Mouse (Mus musculus): ENCODE results near the gene Tmprss6. TPM values are rescaled to one million over a fixed set of nuclear protein-coding genes. Genes with fewer than 3 reads are reported as not detected.

Gene Tmprss6
- polyA plus RNA-seq, 1 experiment from 2014 or later: 0.19 TPM

DNA sequence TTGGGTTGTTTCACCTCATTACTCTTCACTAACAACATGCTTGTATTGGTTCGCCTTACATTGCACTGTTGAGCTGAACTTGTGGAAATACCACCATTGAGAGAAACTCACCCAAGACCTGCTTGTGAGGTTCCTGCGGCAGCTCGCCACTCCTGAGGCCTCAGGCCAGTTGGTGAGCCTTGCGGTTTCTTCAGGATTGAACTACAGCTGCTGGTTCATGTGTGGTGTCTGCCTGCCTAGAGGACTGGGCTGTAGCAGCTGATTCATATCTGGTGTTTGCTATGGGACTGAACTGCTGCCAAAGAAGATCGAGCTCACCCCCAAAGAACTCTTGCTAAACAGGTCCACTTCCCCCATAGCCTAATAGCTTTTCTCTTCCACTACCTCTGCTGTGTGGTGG, 36.4 kb upstream of the Tmprss6 start:
- no peak for ATAC-seq (ENCODE audit: insufficient number of reproducible peaks, low FRiP score)
- no peaks in the 10 kb centered on the region for H3K36me3 ChIP-seq
- WGBS: 82% methylated on average over 5 of the region's 5 CpGs

DNA sequence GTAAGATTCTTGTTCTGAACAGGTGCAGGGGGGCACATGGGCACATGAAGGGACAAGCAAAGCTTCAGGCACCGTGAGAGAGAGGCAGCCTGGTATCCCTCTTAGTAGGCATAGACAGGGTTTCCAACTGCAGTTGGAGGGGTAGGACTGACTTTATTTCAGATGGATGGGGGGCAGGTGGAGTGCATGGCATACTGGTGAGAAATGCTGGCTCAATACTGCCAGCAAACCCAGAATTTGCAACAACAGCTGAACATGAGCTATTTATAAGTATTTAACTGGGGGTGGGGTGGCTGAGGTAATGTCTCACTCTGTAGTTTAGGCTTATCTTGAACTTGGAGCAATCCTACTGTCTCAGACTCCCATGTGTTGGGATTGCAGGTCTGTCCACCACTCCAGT, 35.6 kb upstream of the Tmprss6 start:
- Histone ChIP-seq H3K4me3 (no peak overlapping the region), H3K4me2 (no peak overlapping the region), H3K27me3 (replicated peaks) (peaks cover 3% of the 10 kb centered on the region; the same call in 1 of the 2 replicates), H3K36me3 (no peaks in the 10 kb centered on the region), H3K27ac (ENCODE audit: poor library complexity, severe bottlenecking) (no peak overlapping the region), H3K9me3 (replicated peaks) (peaks cover 13% of the 10 kb centered on the region), H3K9ac (no peak overlapping the region), H3K4me1 (replicated peaks) (peaks cover 7% of the 10 kb centered on the region; the same call in 1 of the 2 replicates)
- no peak for ATAC-seq (ENCODE audit: insufficient number of reproducible peaks, low FRiP score)
- 60% methylated on average over 1 of the region's 1 CpGs for WGBS

More for the DNA sequence above, 36.4 kb upstream of the Tmprss6 start:
- no peak overlapping the region for H3K27ac ChIP-seq (ENCODE audit: poor library complexity, severe bottlenecking)
- peaks cover 3% of the 10 kb centered on the region; the same call in 1 of the 2 replicates for H3K27me3 ChIP-seq (replicated peaks)
- H3K9me3 ChIP-seq (replicated peaks): peaks cover 13% of the 10 kb centered on the region
- no peak overlapping the region for H3K9ac ChIP-seq
- H3K4me2 ChIP-seq: no peak overlapping the region
- H3K4me1 ChIP-seq (replicated peaks): peaks cover 10% of the 10 kb centered on the region; the same call in 1 of the 2 replicates
- H3K4me3 ChIP-seq: no peak overlapping the region

DNA sequence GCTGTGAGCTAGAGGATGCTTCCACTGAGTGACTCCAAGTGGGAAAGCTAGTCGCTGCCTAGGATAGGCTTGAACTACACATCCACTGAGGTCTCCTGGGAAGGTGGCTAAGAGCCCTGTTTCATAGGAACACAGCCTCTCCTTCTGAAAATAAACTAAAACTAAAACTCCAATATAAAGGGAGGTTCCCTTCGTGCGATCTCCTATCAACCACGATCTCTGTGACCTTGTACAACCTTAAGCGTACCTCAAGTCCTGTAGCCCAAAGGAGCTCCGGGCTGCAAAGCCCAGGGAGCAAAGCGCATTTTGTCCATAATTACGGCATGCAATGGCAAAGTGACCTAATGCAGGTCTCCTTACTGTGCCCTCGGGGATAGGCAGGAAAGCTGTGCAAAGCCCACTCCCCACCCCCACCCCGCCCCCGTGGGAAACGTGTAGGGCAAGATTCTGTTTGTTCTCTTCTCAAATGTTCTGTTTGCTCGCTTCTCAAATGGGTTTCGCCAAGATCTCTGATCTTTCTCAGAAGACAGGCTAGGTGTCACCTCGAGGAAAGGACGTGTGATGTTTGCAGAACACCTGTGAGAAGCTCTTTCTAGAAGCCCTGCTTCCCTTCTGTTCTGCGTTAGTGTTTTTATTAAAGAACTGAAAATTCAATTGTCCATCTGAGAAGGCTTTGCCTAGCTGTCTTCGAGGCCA, 34.2 kb upstream of the Tmprss6 start:
- WGBS: 80% methylated on average over 18 of the region's 18 CpGs
- no peaks in the 10 kb centered on the region for H3K36me3 ChIP-seq
- peaks cover 13% of the 10 kb centered on the region for H3K9me3 ChIP-seq (replicated peaks)
- H3K4me3 ChIP-seq: no peak overlapping the region
- H3K27me3 ChIP-seq (replicated peaks): peaks cover 3% of the 10 kb centered on the region; the same call in 1 of the 2 replicates
- H3K9ac ChIP-seq: no peak overlapping the region
- ATAC-seq (ENCODE audit: insufficient number of reproducible peaks, low FRiP score): no peak
- H3K4me2 ChIP-seq: no peak overlapping the region
- peaks cover 4% of the 10 kb centered on the region; the same call in 1 of the 2 replicates for H3K4me1 ChIP-seq (replicated peaks)
- H3K27ac ChIP-seq (ENCODE audit: poor library complexity, severe bottlenecking): no peak overlapping the region

DNA sequence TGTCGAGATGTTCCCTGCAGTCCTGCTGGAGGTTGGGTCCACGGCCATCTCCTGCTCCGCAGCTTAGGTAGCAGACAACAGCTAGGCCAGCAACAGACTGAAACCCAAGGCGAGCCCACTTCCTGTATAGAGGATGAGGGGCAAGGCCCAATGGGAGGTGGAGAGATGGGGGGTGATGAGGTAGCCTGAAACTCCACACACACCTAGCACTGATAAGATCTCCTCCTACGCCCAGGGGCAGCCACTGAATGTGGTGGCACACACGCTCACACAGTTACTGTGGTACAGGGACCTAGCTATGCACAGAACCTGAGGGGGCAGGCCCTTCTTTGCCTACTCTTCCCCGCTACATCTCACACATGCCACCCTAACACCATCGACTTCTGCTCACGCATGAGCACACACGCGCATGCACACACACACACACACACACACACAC, 26.6 kb upstream of the Tmprss6 start, which contains the start of gene Il2rb:
Gene Il2rb, minus strand, starts transcription at position 304 of the 439 bp plus-strand sequence.
- WGBS: 89% methylated on average over 11 of the region's 11 CpGs
- H3K27ac ChIP-seq (ENCODE audit: poor library complexity, severe bottlenecking): no peak within 1 kb of the TSS

DNA sequence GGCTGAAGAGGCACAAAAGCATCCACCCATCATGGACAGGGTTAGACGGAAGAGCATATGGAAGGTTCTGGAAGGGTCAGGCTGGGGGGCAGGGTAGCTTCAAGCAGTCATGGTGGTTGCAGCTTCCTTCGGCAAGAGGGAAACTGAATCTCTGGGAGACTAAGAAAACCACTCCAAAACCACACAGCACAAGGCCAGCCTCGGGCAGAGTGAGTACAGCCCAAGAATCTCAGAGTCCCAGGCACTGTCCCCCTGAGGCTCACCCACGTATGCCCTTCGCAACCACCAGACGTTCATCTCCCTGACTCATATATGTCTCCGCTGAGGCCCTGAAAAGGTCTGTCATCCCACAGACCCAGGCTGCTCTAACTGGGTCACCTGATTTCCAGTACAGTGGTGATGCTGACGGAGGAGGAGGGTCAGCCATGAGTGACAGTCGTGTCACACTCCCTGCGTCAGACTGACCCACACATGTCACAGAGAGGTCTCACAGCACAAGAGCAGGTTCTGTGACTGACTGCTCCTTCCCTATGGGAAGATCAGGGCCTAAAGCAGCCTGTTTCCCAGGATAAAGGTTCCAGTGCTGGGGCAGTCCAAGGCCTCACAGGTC, 25.1 kb upstream of the Tmprss6 start:
- WGBS: 73% methylated on average over 10 of the region's 10 CpGs
- H3K4me2 ChIP-seq: no peak overlapping the region
- H3K36me3 ChIP-seq: no peaks in the 10 kb centered on the region
- no peaks in the 10 kb centered on the region for H3K4me1 ChIP-seq (replicated peaks)
- H3K4me3 ChIP-seq: no peak overlapping the region
- no peak for ATAC-seq (ENCODE audit: insufficient number of reproducible peaks, low FRiP score)
- no peaks in the 10 kb centered on the region for H3K9me3 ChIP-seq (replicated peaks)
- no peak overlapping the region for H3K27ac ChIP-seq (ENCODE audit: poor library complexity, severe bottlenecking)
- no peaks in the 10 kb centered on the region for H3K27me3 ChIP-seq (replicated peaks)
- H3K9ac ChIP-seq: no peak overlapping the region

More for the DNA sequence above, 26.6 kb upstream of the Tmprss6 start, which contains the start of gene Il2rb:
- no peak within 1 kb of the TSS for H3K4me3 ChIP-seq
- H3K9ac ChIP-seq: no peak within 1 kb of the TSS
- no peaks in the 10 kb centered on the region for H3K9me3 ChIP-seq (replicated peaks)
- H3K36me3 ChIP-seq: no peaks in the 10 kb centered on the region
- no peak for ATAC-seq (ENCODE audit: insufficient number of reproducible peaks, low FRiP score)
- H3K27me3 ChIP-seq (replicated peaks): no peaks in the 10 kb centered on the region
- no peaks in the 10 kb centered on the region for H3K4me1 ChIP-seq (replicated peaks)
- H3K4me2 ChIP-seq: no peak within 1 kb of the TSS

DNA sequence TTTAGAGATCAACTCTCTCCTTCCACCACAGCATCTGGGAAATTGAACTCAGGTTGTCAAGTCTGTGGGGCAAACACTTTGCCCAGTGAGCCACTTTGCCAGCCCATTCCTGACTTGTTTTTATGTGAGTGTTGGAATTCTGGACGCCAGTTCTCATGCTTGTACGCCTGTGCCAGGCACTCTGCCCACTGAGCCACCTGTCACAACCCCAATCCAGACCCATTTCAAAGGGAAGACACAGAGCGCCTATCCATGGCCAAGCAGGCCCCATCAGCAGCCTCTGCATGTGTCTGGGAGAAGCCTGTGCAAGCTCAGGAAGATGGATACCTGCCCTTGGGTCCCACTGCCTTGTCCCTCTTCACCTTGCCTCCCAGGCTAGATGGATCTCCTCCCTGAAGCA, 22.9 kb upstream of the Tmprss6 start:
- no peaks in the 10 kb centered on the region for H3K9me3 ChIP-seq (replicated peaks)
- H3K9ac ChIP-seq: no peak overlapping the region
- no peak overlapping the region for H3K4me3 ChIP-seq
- no peak overlapping the region for H3K27ac ChIP-seq (ENCODE audit: poor library complexity, severe bottlenecking)
- H3K4me2 ChIP-seq: no peak overlapping the region
- 82% methylated on average over 3 of the region's 3 CpGs for WGBS
- ATAC-seq (ENCODE audit: insufficient number of reproducible peaks, low FRiP score): no peak
- H3K4me1 ChIP-seq (replicated peaks): no peaks in the 10 kb centered on the region
- H3K36me3 ChIP-seq: no peaks in the 10 kb centered on the region
- peaks cover 8% of the 10 kb centered on the region for H3K27me3 ChIP-seq (replicated peaks)

DNA sequence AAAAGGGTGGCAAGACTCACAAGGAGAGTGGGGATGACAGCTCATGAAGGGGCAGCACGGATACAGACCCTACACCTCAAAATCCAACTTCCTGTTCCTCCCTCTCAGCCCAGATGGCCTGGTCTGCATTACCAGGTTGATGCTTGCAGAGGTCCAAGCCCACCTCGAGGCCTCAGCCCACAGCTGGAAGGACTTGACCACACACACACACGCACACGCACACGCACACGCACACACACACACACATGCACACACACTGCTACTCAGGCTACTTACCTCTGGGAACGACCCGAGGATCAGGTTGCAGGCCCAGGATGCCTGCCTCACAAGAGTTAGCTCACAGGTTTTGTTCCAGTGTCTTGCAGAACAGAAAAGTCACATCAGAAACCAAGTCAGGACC, 21.5 kb upstream of the Tmprss6 start:
- Histone ChIP-seq H3K9ac (no peak overlapping the region), H3K4me3 (no peak overlapping the region), H3K9me3 (replicated peaks) (no peaks in the 10 kb centered on the region), H3K27me3 (replicated peaks) (peaks cover 20% of the 10 kb centered on the region), H3K36me3 (no peaks in the 10 kb centered on the region), H3K4me1 (replicated peaks) (no peaks in the 10 kb centered on the region), H3K4me2 (no peak overlapping the region), H3K27ac (ENCODE audit: poor library complexity, severe bottlenecking) (no peak overlapping the region)
- 77% methylated on average over 8 of the region's 8 CpGs for WGBS
- no peak for ATAC-seq (ENCODE audit: insufficient number of reproducible peaks, low FRiP score)

DNA sequence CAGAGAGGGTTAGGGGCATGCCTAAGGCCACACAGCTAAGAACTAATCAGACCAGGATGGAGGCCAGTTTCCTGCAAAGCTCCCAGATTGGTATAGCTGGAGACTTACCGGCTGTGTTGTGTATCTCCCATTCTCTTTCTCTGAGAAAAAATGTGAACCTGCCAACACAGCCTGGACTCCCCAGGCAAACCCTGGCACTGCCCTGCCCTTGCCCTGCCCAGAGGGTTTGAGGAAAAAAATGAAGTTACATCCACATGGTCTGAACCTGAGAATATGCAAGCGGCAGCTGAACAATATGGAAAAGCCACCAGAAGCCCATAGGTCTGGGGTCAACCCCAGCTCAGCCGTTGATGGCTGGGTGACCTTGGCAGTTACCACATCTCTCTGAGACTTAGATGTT, 20.8 kb upstream of the Tmprss6 start:
- ATAC-seq (ENCODE audit: insufficient number of reproducible peaks, low FRiP score): no peak
- H3K4me1 ChIP-seq (replicated peaks): no peaks in the 10 kb centered on the region
- 81% methylated on average over 3 of the region's 3 CpGs for WGBS
- H3K9me3 ChIP-seq (replicated peaks): no peaks in the 10 kb centered on the region
- peaks cover 20% of the 10 kb centered on the region for H3K27me3 ChIP-seq (replicated peaks)
- H3K27ac ChIP-seq (ENCODE audit: poor library complexity, severe bottlenecking): no peak overlapping the region
- no peaks in the 10 kb centered on the region for H3K36me3 ChIP-seq
- H3K9ac ChIP-seq: no peak overlapping the region
- H3K4me3 ChIP-seq: no peak overlapping the region
- H3K4me2 ChIP-seq: no peak overlapping the region

DNA sequence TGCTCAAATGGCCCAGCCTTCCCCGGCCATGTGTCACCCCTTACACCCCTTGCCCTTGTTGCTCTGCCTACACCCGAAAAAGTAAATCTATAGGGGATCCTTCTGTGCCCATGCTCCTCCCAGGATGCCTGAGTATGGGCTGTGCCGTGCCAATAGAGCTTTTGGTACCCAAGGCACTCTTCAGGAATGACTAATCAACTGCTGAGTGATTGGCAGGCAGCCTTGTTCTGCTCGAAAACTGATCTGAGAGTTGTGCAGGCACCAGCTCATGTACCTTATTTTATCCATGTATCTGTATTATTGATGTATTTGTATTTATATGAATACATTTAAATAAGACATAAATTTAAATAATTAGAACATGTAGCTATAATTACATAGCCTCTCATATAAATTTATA, 18.6 kb upstream of the Tmprss6 start:
- WGBS: 59% methylated on average over 4 of the region's 4 CpGs

DNA sequence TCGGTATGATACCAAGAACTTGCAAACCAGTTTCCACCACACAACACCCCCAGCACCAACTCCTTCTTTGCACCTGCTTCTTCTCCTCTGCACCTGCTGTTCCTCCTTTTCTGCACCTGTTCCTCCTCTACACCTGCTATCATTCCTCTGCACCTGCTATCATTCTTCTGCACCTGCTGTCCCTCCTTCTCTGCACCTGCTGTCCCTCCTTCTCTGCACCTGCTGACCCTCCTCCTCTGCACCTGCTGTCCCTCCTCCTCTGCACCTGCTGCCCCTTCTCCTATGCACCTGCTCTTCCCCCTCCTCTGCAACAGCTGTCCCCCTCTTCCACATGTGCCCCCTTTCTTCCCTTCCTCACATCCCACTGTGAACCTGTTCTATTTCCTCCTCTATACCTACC, 18.1 kb upstream of the Tmprss6 start:
- no peaks in the 10 kb centered on the region for H3K4me1 ChIP-seq (replicated peaks)
- ATAC-seq (ENCODE audit: insufficient number of reproducible peaks, low FRiP score): no peak
- H3K36me3 ChIP-seq: no peaks in the 10 kb centered on the region
- H3K4me2 ChIP-seq: no peak overlapping the region
- peaks cover 20% of the 10 kb centered on the region for H3K27me3 ChIP-seq (replicated peaks)
- H3K9me3 ChIP-seq (replicated peaks): no peaks in the 10 kb centered on the region
- no peak overlapping the region for H3K9ac ChIP-seq
- H3K4me3 ChIP-seq: no peak overlapping the region
- no peak overlapping the region for H3K27ac ChIP-seq (ENCODE audit: poor library complexity, severe bottlenecking)
- 76% methylated on average over 1 of the region's 1 CpGs for WGBS

More for the DNA sequence above, 18.6 kb upstream of the Tmprss6 start:
- Histone ChIP-seq H3K27me3 (replicated peaks) (peaks cover 20% of the 10 kb centered on the region), H3K9ac (no peak overlapping the region), H3K4me1 (replicated peaks) (no peaks in the 10 kb centered on the region), H3K27ac (ENCODE audit: poor library complexity, severe bottlenecking) (no peak overlapping the region), H3K36me3 (no peaks in the 10 kb centered on the region), H3K4me2 (no peak overlapping the region), H3K9me3 (replicated peaks) (no peaks in the 10 kb centered on the region), H3K4me3 (no peak overlapping the region)
- no peak for ATAC-seq (ENCODE audit: insufficient number of reproducible peaks, low FRiP score)

DNA sequence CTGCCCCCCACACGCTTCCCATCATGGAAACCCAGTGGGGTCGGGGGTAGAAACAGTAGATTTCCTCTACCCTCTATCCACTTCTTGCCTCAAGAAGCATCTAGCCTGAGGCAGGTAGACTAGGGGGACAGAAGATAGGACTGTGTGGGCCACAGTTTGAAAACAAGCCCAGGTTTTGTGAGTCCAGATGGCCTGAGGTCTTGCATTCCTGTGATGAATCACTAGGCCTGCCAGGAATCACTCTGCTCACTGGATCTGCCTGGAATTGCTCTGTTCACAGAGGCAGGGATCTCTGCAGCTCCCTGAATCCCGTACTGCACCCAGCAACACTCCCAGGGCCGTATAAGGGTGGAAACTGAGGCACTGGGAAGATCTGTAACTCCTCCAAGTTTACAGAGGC, 14.9 kb upstream of the Tmprss6 start:
- Histone ChIP-seq H3K4me3 (no peak overlapping the region), H3K4me1 (replicated peaks) (0 out of 2 replicates have a peak, but pooled peaks cover 7% of the 10 kb centered on the region), H3K27ac (ENCODE audit: poor library complexity, severe bottlenecking) (no peak overlapping the region), H3K4me2 (no peak overlapping the region), H3K27me3 (replicated peaks) (peaks cover 20% of the 10 kb centered on the region), H3K9ac (no peak overlapping the region), H3K9me3 (replicated peaks) (no peaks in the 10 kb centered on the region), H3K36me3 (no peaks in the 10 kb centered on the region)
- ATAC-seq (ENCODE audit: insufficient number of reproducible peaks, low FRiP score): no peak
- 78% methylated on average over 4 of the region's 4 CpGs for WGBS
